Comparison of ENCODE assay signal across 12 mouse cellular contexts in the genomic region with DNA sequence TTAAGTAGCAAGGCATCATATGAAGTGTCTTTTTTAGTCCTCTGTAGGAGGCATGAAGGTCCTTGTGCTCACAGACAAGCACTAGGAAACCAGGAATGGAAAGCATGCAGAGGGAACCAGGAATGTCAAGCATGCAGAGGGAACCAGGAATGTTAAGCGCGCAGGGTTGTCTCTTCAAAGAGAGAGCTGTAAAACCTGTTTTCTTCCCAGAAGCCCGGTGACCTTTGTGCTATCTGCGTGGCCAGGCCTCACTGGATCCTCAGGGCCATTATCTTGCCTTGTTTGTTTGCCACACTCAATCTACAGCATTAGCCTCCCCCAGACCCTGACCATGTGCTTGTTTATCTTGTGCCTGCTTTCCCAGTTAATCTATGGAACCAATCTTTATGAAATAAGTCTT. TPM values are rescaled to one million over a fixed set of nuclear protein-coding genes. Genes with fewer than 3 reads are reported as not detected.
A peak's percentile ranks its signal among the peaks of the same experiment; 100 is the strongest.
DNase-seq lines count a peak whose midpoint lies in the region; ATAC-seq lines count a peak whose summit lies in the region.
"Had no signal": no experiment of that assay in that cellular context is flagged by ENCODE, and none has a peak within 500 bp of the region (broad histone marks: within the 10 kb centered on the region; RNA-seq: fewer than 3 reads in every experiment).

No protein-coding gene starts in this region.

- no peaks in the 10 kb centered on the region for H3K36me3 ChIP-seq in kidney, embryonic 16.5 days (ENCODE audit: insufficient read depth, low read length)
- H3K36me3 ChIP-seq: hindbrain, embryonic 13.5 days had no signal

- no peak overlapping the region for H3K4me3 ChIP-seq in kidney, embryonic 16.5 days (ENCODE audit: low read length)
- H3K4me3 ChIP-seq: erythroblast, embryonic 14.5 days; hindbrain, embryonic 13.5 days had no signal

- no peaks in the 10 kb centered on the region; the same call in 1 of the 2 replicates for H3K4me1 ChIP-seq in kidney, embryonic 16.5 days (ENCODE audit: insufficient read depth, low read length)
- H3K4me1 ChIP-seq: hindbrain, embryonic 13.5 days had no signal

- peak; percentile 33 for DNase-seq in kidney, adult 18-20 months
- peak; percentile 40 for DNase-seq in embryo, embryonic 10.5 days (ENCODE audit: low spot score)
- peak; percentile 40 for DNase-seq in kidney, postnatal 14 days
- DNase-seq in lung, postnatal 36 days: peak; percentile 32
- no peak for DNase-seq in frontal cortex, postnatal 36 days (ENCODE audit: low spot score in 2 of 2)
- no peak for DNase-seq in cerebellum, adult 9-10 months
- DNase-seq: spleen, adult 18-20 months; thymus, postnatal 4 days had no signal

- no peak overlapping the region for H3K4me2 ChIP-seq in kidney, embryonic 16.5 days (replicated peaks; ENCODE audit: low read depth, low read length)
- H3K4me2 ChIP-seq: hindbrain, embryonic 13.5 days had no signal

- no peak overlapping the region for H3K9ac ChIP-seq in kidney, embryonic 16.5 days (replicated peaks; ENCODE audit: low read length)
- H3K9ac ChIP-seq: hindbrain, embryonic 13.5 days had no signal

- no peaks in the 10 kb centered on the region for H3K27me3 ChIP-seq in kidney, embryonic 16.5 days (ENCODE audit: insufficient read depth, low read length)
- H3K27me3 ChIP-seq: hindbrain, embryonic 13.5 days had no signal

- 43% methylated on average over 4 of the region's 4 CpGs for WGBS in kidney, embryonic 16.5 days

- no peak for ATAC-seq in kidney, embryonic 16.5 days (ENCODE audit: low FRiP score, low TSS enrichment)
- ATAC-seq in erythroblast, adult 5-6 weeks (replicated peaks; ENCODE audit: low FRiP score, poor library complexity, severe bottlenecking): no peak

- H3K9me3 ChIP-seq in kidney, embryonic 16.5 days (ENCODE audit: low read length): no peaks in the 10 kb centered on the region
- H3K9me3 ChIP-seq: hindbrain, embryonic 13.5 days had no signal

- no peak overlapping the region for H3K27ac ChIP-seq in kidney, embryonic 16.5 days (ENCODE audit: low read length)
- H3K27ac ChIP-seq: hindbrain, embryonic 13.5 days had no signal

RNA-seq across cellular contexts. Expression of a gene that starts 10.6 kb away (rescaled TPM):
- 77.7 and 81.7 TPM in 2 replicates for polyA plus RNA-seq in kidney, embryonic 16.5 days (2015; fragmentation: Nextera tagmentation; extraction: Ambion mirVana)
- total RNA-seq in erythroblast, adult 5-6 weeks (2015; ENCODE audit: low replicate concordance): 8.1 and 36.4 TPM in 2 replicates
- total RNA-seq in erythroblast, adult 5-6 weeks (2017; ENCODE audit: low replicate concordance): 11.7 and 21.2 TPM in 2 replicates

RNA-seq across cellular contexts. Expression of a gene that starts 13.8 kb away (rescaled TPM):
- polyA plus RNA-seq in kidney, embryonic 16.5 days (2015; fragmentation: Nextera tagmentation; extraction: Ambion mirVana): 29.1 and 31.3 TPM in 2 replicates
- total RNA-seq in erythroblast, adult 5-6 weeks (2015; ENCODE audit: low replicate concordance): 12.7 and 29.5 TPM in 2 replicates
- total RNA-seq in erythroblast, adult 5-6 weeks (2017; ENCODE audit: low replicate concordance): 17.4 and 17.9 TPM in 2 replicates

RNA-seq across cellular contexts. Expression of a gene that starts 45.1 kb away (rescaled TPM):
- 36.4 and 37.3 TPM in 2 replicates for polyA plus RNA-seq in kidney, embryonic 16.5 days (2015; fragmentation: Nextera tagmentation; extraction: Ambion mirVana)
- total RNA-seq in erythroblast, adult 5-6 weeks (2015; ENCODE audit: low replicate concordance): 15.0 and 32.4 TPM in 2 replicates
- 21.7 and 23.4 TPM in 2 replicates for total RNA-seq in erythroblast, adult 5-6 weeks (2017; ENCODE audit: low replicate concordance)

Comparison
In these comparisons a context has a peak if more than half of its experiments do, and no peak if none do; other contexts are left out.
1. DNase-seq: peak in kidney, adult 18-20 months (single experiment), embryo, embryonic 10.5 days (single experiment), kidney, postnatal 14 days (single experiment) and lung, postnatal 36 days (single experiment); none in frontal cortex, postnatal 36 days (0 of 2) and cerebellum, adult 9-10 months (single experiment).